Mouse (Mus musculus): ENCODE results near the gene Gpr107.

GRCm38 (mm10) chr2:31135512-31135931 lies 16.6 kb upstream of the Gpr107 start:
- no peak for TF ChIP-seq POLR2A (IDR thresholded peaks at IDR 0.05; ENCODE audit: low read depth, low read length)
- no peak for TF ChIP-seq CTCF (IDR thresholded peaks at IDR 0.05; ENCODE audit: borderline replicate concordance, insufficient read depth, low read length)
